Mouse (Mus musculus) liver, adult 2 months (tissue): ENCODE results near the gene Akap9.

ENCODE experiments used
- CTCF ChIP-seq: fragments of 200-500 bp; IDR thresholded peaks from 2 replicates; pipeline ENCODE4 v1.5.1; 2011; ENCODE audit warnings: low read depth, low read length, control low read depth
- POLR2A ChIP-seq: fragments of 200-500 bp; IDR thresholded peaks from 2 replicates; pipeline ENCODE4 v1.6.1; 2011; ENCODE audit warnings: low read length, control low read depth; ENCODE audit not compliant: insufficient read depth; ENCODE audit errors: extremely low read depth

DNA sequence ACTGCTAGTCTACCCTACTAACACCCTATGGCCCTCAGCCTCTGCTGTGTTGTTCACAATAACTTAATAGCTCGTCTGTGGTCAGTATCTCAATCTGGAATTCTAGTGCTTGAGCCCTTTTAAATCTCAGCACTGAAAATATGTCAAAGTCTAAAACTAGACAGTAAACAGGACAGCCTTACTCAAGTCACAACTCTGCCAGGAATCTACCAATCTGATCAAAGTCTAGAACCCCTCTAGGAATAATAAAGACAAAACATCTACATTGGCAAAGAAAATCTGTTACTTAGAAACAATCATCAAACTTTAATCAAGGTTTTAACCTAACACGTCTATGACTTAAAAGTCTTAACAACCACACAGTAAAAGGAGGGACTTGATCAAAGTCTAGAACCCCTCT lies 153.0 kb downstream of the Akap9 start:
- TF ChIP-seq CTCF (no peak), POLR2A (no peak)
